Mouse (Mus musculus) MEL (cell line): ENCODE measurements around the gene Sycp2l. TPM values are rescaled to one million over a fixed set of nuclear protein-coding genes. Genes with fewer than 3 reads are reported as not detected.

Source experiments
- DNase-seq: peaks from one replicate; pipeline ENCODE4 v3.0.0; 2011; ENCODE audit warnings: low read depth, low spot score
- H3K27ac ChIP-seq: 2 replicates; pipeline ENCODE4 v1.5.1; 2012; ENCODE audit warnings: low read depth, mild to moderate bottlenecking, control low read depth, low read length, moderate library complexity; ENCODE audit not compliant: control insufficient read depth
- H3K27me3 ChIP-seq, 2 experiments: fragments of 150-350 bp in 1 of 2; sonication (generic) in 1 of 2; 2 replicates each; pipeline ENCODE4 v1.6.1; 2012; ENCODE audit warnings: low read length in 2 of 2, mild to moderate bottlenecking in 2 of 2, improper control_type of control experiment in 1 of 2, moderate library complexity in 1 of 2; ENCODE audit not compliant: insufficient read depth in 2 of 2, control insufficient read depth in 1 of 2
- H3K36me3 ChIP-seq, 2 experiments: 2 replicates each; pipeline ENCODE4 v1.6.1; 2012 to 2014; ENCODE audit warnings: low read length in 2 of 2, improper control_type of control experiment in 1 of 2, inconsistent platforms in 1 of 2, mild to moderate bottlenecking in 1 of 2; ENCODE audit not compliant: insufficient read depth in 2 of 2, control insufficient read depth in 1 of 2
- H3K4me1 ChIP-seq, 2 experiments: fragments of 150-350 bp in 1 of 2; sonication (generic) in 1 of 2; 2 replicates each; pipeline ENCODE4 v1.6.1; 2012; ENCODE audit warnings: low read length in 2 of 2, improper control_type of control experiment in 1 of 2, mild to moderate bottlenecking in 1 of 2; ENCODE audit not compliant: insufficient read depth in 2 of 2, control insufficient read depth in 1 of 2
- H3K4me3 ChIP-seq, 2 experiments: fragments of 150-350 bp in 1 of 2; sonication (generic) in 1 of 2; 2 replicates each; pipeline ENCODE4 v1.5.1; 2012; ENCODE audit warnings: low read depth in 2 of 2, low read length in 2 of 2, mild to moderate bottlenecking in 2 of 2, moderate library complexity in 2 of 2, control low read depth in 1 of 2, improper control_type of control experiment in 1 of 2; ENCODE audit not compliant: control insufficient read depth in 1 of 2, insufficient read depth in 1 of 2
- H3K79me2 ChIP-seq: 2 replicates; pipeline ENCODE4 v1.6.1; 2012; ENCODE audit warnings: mild to moderate bottlenecking, low read length, moderate library complexity; ENCODE audit not compliant: control insufficient read depth, poor library complexity, insufficient read depth
- H3K9ac ChIP-seq: 2 replicates; pipeline ENCODE4 v1.6.1; 2012; ENCODE audit warnings: low read depth, mild to moderate bottlenecking, control low read depth, low read length, moderate library complexity; ENCODE audit not compliant: control insufficient read depth, poor library complexity, severe bottlenecking
- H3K9me3 ChIP-seq: fragments of 150-350 bp; sonication (generic); replicated peaks from 2 replicates; pipeline ENCODE4 v1.6.1; 2012; ENCODE audit warnings: mild to moderate bottlenecking, low read length, improper control_type of control experiment, moderate library complexity; ENCODE audit not compliant: insufficient read depth
- BHLHE40 ChIP-seq: IDR thresholded peaks from 2 replicates; pipeline ENCODE4 v1.6.1; 2012; ENCODE audit warnings: low read depth, mild to moderate bottlenecking, inconsistent platforms, low read length, improper control_type of control experiment, borderline replicate concordance
- CTCF ChIP-seq, 3 experiments: IDR thresholded peaks in 2 of 3; conservative IDR thresholded peaks in 1 of 3; 2 replicates each; pipeline ENCODE4 v1.5.1; 2011 to 2012; ENCODE audit warnings: low read length in 3 of 3, low read depth in 2 of 3, mild to moderate bottlenecking in 2 of 3, improper control_type of control experiment in 1 of 3, inconsistent platforms in 1 of 3, mixed read lengths in 1 of 3, moderate library complexity in 1 of 3; ENCODE audit not compliant: control insufficient read depth in 1 of 3, insufficient read depth in 1 of 3, poor library complexity in 1 of 3, severe bottlenecking in 1 of 3
- EP300 ChIP-seq, 2 experiments: IDR thresholded peaks; 2 replicates each; pipeline ENCODE4 v1.6.1; 2011; ENCODE audit warnings: improper control_type of control experiment in 2 of 2, low read length in 2 of 2, low read depth in 1 of 2, mild to moderate bottlenecking in 1 of 2
- GABPA ChIP-seq: IDR thresholded peaks from 2 replicates; pipeline ENCODE4 v1.6.1; 2012; ENCODE audit warnings: low read depth, mild to moderate bottlenecking, inconsistent platforms, low read length, improper control_type of control experiment, moderate library complexity
- MAFK ChIP-seq: IDR thresholded peaks from 2 replicates; pipeline ENCODE4 v1.6.1; 2011; ENCODE audit warnings: low read depth, mild to moderate bottlenecking, low read length, improper control_type of control experiment, borderline replicate concordance
- MXI1 ChIP-seq: IDR thresholded peaks from 2 replicates; pipeline ENCODE4 v1.6.1; 2011; ENCODE audit warnings: mild to moderate bottlenecking, low read depth, low read length, improper control_type of control experiment
- MYC ChIP-seq: IDR thresholded peaks from 2 replicates; pipeline ENCODE4 v1.6.1; 2011; ENCODE audit warnings: low read depth, mild to moderate bottlenecking, low read length, improper control_type of control experiment, moderate library complexity
- NELFE ChIP-seq: IDR thresholded peaks from 2 replicates; pipeline ENCODE4 v1.6.1; 2011; ENCODE audit warnings: low read depth, low read length, improper control_type of control experiment
- POLR2AphosphoS2 ChIP-seq: IDR thresholded peaks from 2 replicates; pipeline ENCODE4 v1.6.1; 2011; ENCODE audit warnings: low read length, improper control_type of control experiment
- TAL1 ChIP-seq: IDR thresholded peaks from 2 replicates; pipeline ENCODE4 v1.6.1; 2012; ENCODE audit warnings: mild to moderate bottlenecking, inconsistent platforms, low read length, moderate library complexity, mixed read lengths
- UBTF ChIP-seq: IDR thresholded peaks from 2 replicates; pipeline ENCODE4 v1.6.1; 2012; ENCODE audit warnings: low read depth, mild to moderate bottlenecking, inconsistent platforms, low read length, improper control_type of control experiment, moderate library complexity, borderline replicate concordance; ENCODE audit not compliant: insufficient read depth
- USF1 ChIP-seq: IDR thresholded peaks from 2 replicates; pipeline ENCODE4 v1.6.1; 2014; ENCODE audit warnings: low read depth, mild to moderate bottlenecking, inconsistent platforms, low read length, improper control_type of control experiment, moderate library complexity
- USF2 ChIP-seq, 2 experiments: IDR thresholded peaks; 2 replicates each; pipeline ENCODE4 v1.6.1; 2011 to 2012; ENCODE audit warnings: improper control_type of control experiment in 2 of 2, low read length in 2 of 2, borderline replicate concordance in 1 of 2, inconsistent platforms in 1 of 2, low read depth in 1 of 2, mild to moderate bottlenecking in 1 of 2; ENCODE audit not compliant: insufficient read depth in 1 of 2
- ZNF384 ChIP-seq: IDR thresholded peaks from 2 replicates; pipeline ENCODE4 v1.6.1; 2012; ENCODE audit warnings: low read depth, mild to moderate bottlenecking, inconsistent platforms, low read length, improper control_type of control experiment
- polyA plus RNA-seq, 2 experiments: library from polyadenylated mRNA; stranded (reverse) in 1 of 2; unstranded in 1 of 2; fragments of >175 nt in 1 of 2; fragments of >200 nt in 1 of 2; gene quantifications; 2 replicates each; pipeline versions ENCODE4 v1.2.1 to v1.2.4; 2012; ENCODE audit warnings: low replicate concordance in 2 of 2, low read depth in 1 of 2; ENCODE audit not compliant: insufficient read length in 2 of 2, insufficient read depth in 1 of 2, missing spikeins in 1 of 2
- total RNA-seq: library from RNA; depleted of rRNA; stranded (reverse); fragments of 300-350 nt; gene quantifications from 2 replicates; pipeline ENCODE4 v1.2.3, GENCODE M21; 2012

The Sycp2l gene
- total and polyA plus RNA-seq, 3 experiments, result not detected

DNA sequence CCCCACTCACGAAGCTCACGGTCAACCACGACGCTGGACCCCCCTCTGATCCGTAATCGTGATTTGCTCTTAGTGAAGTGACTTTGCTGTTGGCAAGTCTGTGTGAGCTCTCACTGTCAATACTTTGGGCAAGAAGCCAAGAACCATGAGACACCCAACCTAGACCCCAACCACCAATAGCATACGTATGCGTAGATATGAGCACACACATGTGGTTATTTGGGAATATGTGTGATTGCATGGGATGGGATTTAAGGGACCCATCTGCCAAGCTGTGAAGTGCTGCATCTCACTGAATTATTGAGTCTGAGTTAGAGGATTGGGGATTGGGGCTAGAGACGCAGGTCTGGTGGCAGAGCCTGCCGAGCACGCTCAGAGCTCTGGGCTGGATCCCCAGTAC is 42.5 kb upstream of the Sycp2l start:
- Histone ChIP-seq H3K79me2 (no peaks in the 10 kb centered on the region), H3K9ac (no peak overlapping the region), H3K27ac (no peak overlapping the region), H3K36me3 (no peaks in the 10 kb centered on the region), H3K4me3 (no peak overlapping the region), H3K9me3 (no peaks in the 10 kb centered on the region), H3K4me1 (no peaks in the 10 kb centered on the region), H3K27me3 (peaks cover 0 to 5% of the 10 kb centered on the region in 2 experiments; a peak in 3 of 4 replicates)
- no peak for DNase-seq
- no peak for TF ChIP-seq MAFK

- Histone ChIP-seq H3K79me2 (no peaks in the 10 kb centered on the region), H3K36me3 (no peaks in the 10 kb centered on the region), H3K27ac (no peak overlapping the region)
- TF ChIP-seq POLR2AphosphoS2, result no peak
- TF ChIP-seq, all 39 proteins: peak for 0
- H3K4me1 ChIP-seq, result no peaks in the 10 kb centered on the region
- no peak overlapping the region for H3K4me3 ChIP-seq
- peaks cover 0 to 5% of the 10 kb centered on the region in 2 experiments; a peak in 3 of 4 replicates for H3K27me3 ChIP-seq
- no peak overlapping the region for H3K9ac ChIP-seq
- no peaks in the 10 kb centered on the region for H3K9me3 ChIP-seq
- DNase-seq, result no peak
Observed at GRCm38 (mm10) chr13:41073819-41074218, 40.3 kb upstream of the Sycp2l start.

- no peak overlapping the region for H3K4me3 ChIP-seq
- H3K9ac ChIP-seq, result no peak overlapping the region
- H3K27me3 ChIP-seq, result peaks cover 0 to 3% of the 10 kb centered on the region in 2 experiments; a peak in 2 of 4 replicates
- no peaks in the 10 kb centered on the region for H3K4me1 ChIP-seq
- H3K27ac ChIP-seq, result no peak overlapping the region
- no peaks in the 10 kb centered on the region for H3K36me3 ChIP-seq
- TF ChIP-seq UBTF (no peak), USF1 (no peak), ZNF384 (no peak), CTCF (IDR thresholded peaks at IDR 0.05 in 2 of 3, conservative IDR thresholded peaks at IDR 0.05 in 1 of 3; ENCODE audit: control insufficient read depth in 1 of 3, insufficient read depth in 1 of 3, low read depth in 2 of 3, low read length in 3 of 3, poor library complexity in 1 of 3, severe bottlenecking in 1 of 3) (no peak), USF2 (IDR thresholded peaks at IDR 0.05; ENCODE audit: borderline replicate concordance in 1 of 2, insufficient read depth in 1 of 2, low read depth in 1 of 2, low read length in 2 of 2) (no peak), EP300 (IDR thresholded peaks at IDR 0.05; ENCODE audit: low read depth in 1 of 2, low read length in 2 of 2) (no peak), MXI1 (no peak), GABPA (no peak), MYC (no peak), NELFE (no peak), TAL1 (no peak), BHLHE40 (no peak)
- H3K79me2 ChIP-seq, result no peaks in the 10 kb centered on the region
- no peaks in the 10 kb centered on the region for H3K9me3 ChIP-seq
- DNase-seq, result no peak
Observed at GRCm38 (mm10) chr13:41077921-41078320, 36.2 kb upstream of the Sycp2l start.
